Mouse (Mus musculus): ENCODE data around the gene Hmgxb4. TPM values are rescaled to one million over a fixed set of nuclear protein-coding genes. Genes with fewer than 3 reads are reported as not detected.
A peak's percentile ranks its signal among the peaks of the same experiment; 100 is the strongest.
"Not testable (repeated sequence)": the region's sequence is repeated elsewhere in the genome, so short reads cannot be mapped to it uniquely, and the experiment has no call there.

The Hmgxb4 gene
- total RNA-seq (2021): 10 to 100 TPM; 26.4 to 27.9 TPM
- long read RNA-seq, experiment 1, full-length matches to known transcripts: 4 of 10 reads
- long read RNA-seq, experiment 1, partial matches to known transcripts: 0 of 10 reads
- long read RNA-seq, experiment 1, other reads (novel, unspliced or antisense): 6 of 10 reads
- long read RNA-seq, experiment 2, partial matches to known transcripts: 0 of 7 reads
- long read RNA-seq, experiment 2, other reads (novel, unspliced or antisense): 6 of 7 reads

DNA sequence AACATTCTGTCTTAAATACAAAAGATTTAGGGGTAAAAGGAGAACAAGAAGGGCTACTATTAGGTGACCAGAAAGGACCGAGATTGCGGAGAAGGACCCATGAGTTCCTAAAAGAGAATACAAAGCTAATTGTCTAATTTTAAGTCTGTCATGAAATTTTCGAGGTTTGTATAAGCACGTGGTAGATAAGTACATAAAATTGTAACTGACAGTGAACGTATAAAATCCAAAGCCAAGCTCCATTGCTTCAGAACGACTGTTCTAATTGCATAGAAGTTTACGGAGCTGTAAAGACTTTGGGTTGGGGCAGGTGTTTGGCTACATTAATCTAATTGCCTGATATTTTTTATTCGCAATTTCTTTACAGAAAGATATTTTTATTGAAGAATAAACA, at the start of gene Hmgxb4:
TSS of gene Hmgxb4 (plus strand) at position 276 of the 394 bp plus-strand sequence.
- no peak for DNase-seq (ENCODE audit: low spot score in 2 of 2)

DNA sequence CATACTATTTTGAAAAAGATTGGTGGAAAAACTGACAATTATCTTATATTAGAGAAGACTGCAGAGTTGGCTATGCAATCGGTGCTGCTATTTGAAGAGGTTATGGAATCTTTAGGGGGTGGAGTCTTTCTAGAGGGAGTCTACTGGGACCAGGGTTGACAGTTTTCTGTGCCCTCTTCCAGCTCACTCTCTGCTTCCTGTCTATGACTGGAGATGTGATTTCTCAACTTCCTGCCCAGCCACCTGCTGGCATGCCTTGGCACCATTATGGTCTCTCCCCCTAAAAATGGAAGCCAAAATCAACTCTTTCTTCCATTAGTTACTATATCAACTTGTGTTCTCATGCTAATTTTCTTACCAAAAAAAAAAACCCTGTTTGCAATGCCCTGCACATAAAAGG, 43.7 kb upstream of the Hmgxb4 start:
- DNase-seq (ENCODE audit: low spot score in 2 of 2): no peak

DNA sequence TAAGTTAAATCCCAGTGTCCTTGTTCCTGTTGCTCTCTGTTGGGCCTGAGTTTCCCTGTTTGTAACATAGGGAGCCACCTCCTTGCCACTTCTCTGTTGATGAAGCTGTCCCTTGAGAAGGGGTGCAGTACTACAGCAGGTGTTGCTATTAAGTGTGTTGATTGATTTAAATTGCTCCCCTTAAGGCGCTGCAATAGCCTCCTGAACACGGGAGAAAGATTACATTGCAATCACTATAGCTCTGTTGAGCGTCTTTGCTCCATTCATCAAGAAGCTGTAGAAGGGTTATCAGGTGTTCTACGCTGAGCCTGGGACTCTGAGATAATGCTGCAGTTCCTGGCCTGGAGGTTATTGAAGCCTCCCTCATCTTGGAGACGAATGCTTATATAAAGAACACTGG, 29.2 kb upstream of the Hmgxb4 start:
- no peak for DNase-seq (ENCODE audit: low spot score in 2 of 2)

GRCm38 (mm10) chr8:74970286-74970685, 22.9 kb upstream of the Hmgxb4 start:
- DNase-seq (ENCODE audit: low spot score in 2 of 2): not testable (repeated sequence)

DNA sequence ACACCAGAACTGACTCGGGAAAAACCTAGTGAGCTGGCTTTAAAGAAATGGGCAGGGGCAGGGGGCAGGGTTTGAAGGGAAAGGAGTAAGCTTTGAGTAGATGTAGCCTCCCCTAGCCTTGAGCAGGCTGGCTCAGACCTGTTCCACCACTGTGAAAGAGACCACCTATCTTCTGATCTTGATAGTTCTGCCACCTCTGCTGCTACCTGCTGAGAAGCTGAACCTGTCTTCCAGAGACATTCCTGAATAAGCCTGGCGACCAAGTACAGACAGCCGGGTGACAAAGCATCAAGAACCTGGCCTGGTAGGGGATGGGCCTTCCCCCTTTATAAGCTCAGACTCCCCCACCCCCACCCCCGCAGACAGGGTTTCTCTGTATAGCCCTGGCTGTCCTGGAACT, 21.5 kb upstream of the Hmgxb4 start:
- DNase-seq (ENCODE audit: low spot score in 2 of 2): no peak

GRCm38 (mm10) chr8:74972322-74972883, 20.8 kb upstream of the Hmgxb4 start:
- no peak for DNase-seq (ENCODE audit: low spot score in 2 of 2)

DNA sequence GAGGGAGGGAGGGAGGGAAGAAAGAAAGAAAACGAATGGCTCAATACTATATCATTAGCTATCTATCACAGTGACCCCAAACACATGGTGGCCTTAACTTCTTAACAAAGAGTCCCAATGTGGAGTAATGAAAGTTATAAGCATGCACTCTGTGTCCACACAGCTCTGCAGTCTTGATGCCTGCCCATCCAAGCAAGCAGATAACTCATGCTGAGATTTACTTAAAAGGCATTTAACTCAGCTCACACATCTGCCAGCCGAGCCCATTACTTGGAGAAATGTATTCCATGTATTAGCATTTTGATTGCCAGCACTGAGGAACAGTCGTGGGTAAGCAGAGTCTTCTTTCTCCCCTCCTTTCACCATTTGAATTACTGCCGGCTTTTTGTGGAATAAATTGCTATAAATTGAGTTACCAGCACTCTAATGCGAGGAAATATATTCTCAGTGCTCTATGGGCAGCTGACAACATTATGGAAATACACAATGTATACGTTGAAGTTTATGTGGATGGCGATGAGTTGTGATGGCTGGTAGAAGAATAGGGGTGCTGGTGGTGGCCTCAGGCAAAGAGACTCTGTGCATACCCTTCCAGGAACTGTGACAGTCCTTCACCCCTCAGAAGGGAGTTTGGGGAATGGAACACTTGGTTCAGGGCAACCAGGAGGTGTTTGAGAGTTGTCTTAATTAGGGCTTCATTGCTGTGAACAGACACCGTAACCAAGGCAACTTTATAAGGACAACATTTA, 19.9 kb upstream of the Hmgxb4 start:
- no peak for DNase-seq (ENCODE audit: low spot score in 2 of 2)

DNA sequence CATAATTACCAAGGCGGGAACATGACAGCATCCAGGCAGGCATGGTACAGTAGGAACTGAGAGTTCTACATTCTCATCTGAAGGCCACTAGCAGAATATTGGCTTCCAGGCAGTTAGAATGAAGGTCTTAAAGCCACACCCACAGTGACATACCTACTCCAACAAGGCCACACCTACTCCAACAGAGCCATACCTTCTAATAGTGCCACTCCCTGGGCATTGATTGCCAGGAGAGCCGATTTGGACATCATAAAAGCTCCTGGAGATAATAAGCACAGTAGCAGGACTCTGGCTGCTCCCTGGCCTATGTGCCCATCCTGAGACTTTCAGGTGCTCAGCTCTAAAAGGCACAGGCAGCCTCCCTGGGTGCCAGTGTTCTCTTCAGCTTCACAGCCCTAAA, 19.3 kb upstream of the Hmgxb4 start:
- DNase-seq (ENCODE audit: low spot score in 2 of 2): no peak

- DNase-seq (ENCODE audit: low spot score in 2 of 2): no peak
These were observed 15.7 kb upstream of the Hmgxb4 start for GRCm38 (mm10) chr8:74977427-74977826.

DNA sequence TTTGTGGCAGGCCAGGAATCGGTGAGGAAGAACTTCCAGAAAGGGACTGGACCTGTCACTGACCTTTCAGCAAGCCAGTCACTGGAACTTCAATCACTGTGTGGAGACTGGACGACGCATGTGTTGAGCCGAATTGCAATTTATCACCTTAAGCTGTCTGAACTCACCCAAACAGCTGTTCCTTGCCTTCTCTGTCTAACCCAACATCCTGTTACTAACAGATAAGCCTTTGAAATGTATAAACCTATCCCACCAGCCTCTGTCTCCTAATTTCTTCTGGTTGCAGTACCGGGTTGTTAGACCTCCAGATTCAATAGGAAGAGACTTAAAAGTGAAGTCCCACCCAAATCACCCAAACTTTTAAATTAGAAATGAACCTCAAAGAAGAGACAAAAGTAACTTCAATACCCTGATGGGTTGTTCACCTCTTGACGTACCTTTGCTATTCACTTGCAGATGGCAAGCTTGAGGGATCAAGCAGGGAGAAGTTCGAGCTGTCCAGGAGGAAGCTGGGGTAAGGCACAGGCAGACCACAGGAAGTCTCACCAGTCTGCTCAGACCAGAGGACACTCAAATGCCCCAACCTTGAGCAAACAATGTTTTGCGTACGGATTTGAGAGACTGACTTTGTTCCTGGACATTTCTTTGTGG, 13.0 kb upstream of the Hmgxb4 start:
- DNase-seq (ENCODE audit: low spot score in 2 of 2): no peak

GRCm38 (mm10) chr8:74980711-74981062, 12.5 kb upstream of the Hmgxb4 start:
- DNase-seq (ENCODE audit: low spot score in 2 of 2): peak; percentile 62 to 65

- DNase-seq (ENCODE audit: low spot score in 2 of 2): no peak
These were observed 11.3 kb upstream of the Hmgxb4 start for GRCm38 (mm10) chr8:74981809-74982208.

GRCm38 (mm10) chr8:74987436-74987835, 5.7 kb upstream of the Hmgxb4 start:
- no peak for DNase-seq (ENCODE audit: low spot score in 2 of 2)

DNA sequence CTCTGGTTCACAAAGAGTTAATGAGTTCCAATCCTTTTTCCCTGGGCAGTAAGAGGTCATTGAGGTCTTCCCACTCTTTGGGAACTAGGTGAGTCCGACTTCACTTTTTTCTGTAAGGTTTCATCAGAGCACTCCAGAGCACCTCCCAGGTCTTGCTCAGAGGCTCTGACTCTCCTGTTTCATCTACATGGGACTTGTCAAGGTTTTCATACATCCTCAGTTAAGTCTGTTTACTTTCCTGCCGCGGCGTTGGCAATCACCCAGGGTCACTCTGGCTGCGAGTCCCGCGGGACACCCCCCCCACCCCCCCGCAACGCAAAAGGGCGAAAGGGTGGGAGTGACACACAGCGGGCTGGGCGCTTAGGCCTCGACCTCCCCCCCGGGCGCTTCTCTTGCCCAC, 3.1 kb upstream of the Hmgxb4 start:
- no peak for DNase-seq (ENCODE audit: low spot score in 2 of 2)

DNA sequence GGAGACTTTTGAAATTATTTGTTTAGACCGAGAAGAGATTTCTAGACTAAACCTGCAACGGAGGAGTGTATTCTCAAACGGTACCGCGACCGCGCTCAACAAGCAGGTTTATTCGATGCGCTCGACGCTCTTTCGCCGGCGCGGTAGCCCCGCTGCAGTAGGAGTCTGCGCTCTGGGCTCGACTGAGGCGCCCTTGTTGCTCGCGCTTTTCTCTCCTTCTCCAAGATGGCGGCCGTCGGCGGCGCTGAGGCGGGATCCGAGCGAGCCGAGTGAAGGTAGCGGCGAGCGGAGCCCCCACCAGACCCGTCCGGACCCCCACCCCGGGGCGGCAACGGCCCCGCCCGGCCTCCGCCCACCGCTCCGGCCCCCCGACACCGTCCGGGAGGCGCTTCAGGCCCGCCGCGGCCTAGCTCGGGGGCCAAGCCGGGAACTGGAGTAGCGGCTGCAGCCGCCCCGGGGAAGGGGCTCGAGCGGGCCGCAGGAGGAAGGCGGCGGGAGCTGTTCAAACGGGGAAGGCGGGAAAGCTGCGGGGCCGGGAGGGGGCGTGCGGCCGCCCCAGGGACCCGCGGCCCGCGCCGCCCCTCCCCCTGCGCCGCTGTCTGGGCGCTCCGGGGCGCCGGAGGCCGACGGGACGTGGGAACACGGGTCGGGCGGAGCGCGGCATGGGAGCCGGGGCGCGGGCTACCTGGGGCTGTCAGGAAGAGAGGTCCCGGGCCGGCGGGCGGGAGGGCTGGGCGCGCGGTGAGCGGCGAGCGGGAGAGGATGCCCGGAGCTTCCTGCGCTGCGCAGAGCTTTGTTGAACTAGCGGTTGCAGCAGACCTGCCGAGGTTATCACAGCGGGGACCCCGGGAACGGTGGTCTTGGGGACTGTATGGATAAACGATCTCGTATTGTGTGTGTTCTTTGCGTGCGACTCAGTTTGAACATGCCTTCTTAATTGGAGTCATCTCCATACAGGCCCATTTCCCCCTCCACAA, 607 bp downstream of the Hmgxb4 start:
- peak; percentile 84 to 85 for DNase-seq (ENCODE audit: low spot score in 2 of 2)

DNA sequence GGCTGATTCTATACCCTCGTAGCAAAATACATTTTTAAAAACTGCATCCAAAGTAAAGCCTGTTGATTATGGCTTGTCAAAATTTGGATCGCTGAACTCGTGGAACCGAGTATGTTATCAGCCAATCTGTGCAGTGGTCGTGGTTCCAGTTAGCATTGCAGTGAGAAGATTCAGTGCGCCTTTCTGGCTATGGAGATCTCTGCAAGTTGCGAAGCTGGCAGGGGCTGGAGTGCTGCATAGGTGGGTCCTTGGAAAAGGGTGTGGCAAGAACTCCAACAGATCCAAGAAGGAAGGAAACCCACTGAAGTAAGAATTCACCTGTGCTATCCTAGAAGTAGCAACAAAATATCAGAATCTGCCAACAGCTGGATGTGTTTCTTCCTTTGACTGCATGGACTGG, 1.4 kb downstream of the Hmgxb4 start:
- peak in 1 of 2 experiments; percentile 6 for DNase-seq (ENCODE audit: low spot score in 2 of 2)

GRCm38 (mm10) chr8:75000431-75000830, 7.3 kb downstream of the Hmgxb4 start:
- DNase-seq (ENCODE audit: low spot score in 2 of 2): no peak

- DNase-seq (ENCODE audit: low spot score in 2 of 2): no peak
These were observed 15.7 kb downstream of the Hmgxb4 start for GRCm38 (mm10) chr8:75008826-75009225.

- DNase-seq (ENCODE audit: low spot score in 2 of 2): no peak
These were observed 20.4 kb downstream of the Hmgxb4 start for GRCm38 (mm10) chr8:75013557-75013956.

- DNase-seq (ENCODE audit: low spot score in 2 of 2): no peak
These were observed 20.8 kb downstream of the Hmgxb4 start for GRCm38 (mm10) chr8:75013964-75014363.

DNA sequence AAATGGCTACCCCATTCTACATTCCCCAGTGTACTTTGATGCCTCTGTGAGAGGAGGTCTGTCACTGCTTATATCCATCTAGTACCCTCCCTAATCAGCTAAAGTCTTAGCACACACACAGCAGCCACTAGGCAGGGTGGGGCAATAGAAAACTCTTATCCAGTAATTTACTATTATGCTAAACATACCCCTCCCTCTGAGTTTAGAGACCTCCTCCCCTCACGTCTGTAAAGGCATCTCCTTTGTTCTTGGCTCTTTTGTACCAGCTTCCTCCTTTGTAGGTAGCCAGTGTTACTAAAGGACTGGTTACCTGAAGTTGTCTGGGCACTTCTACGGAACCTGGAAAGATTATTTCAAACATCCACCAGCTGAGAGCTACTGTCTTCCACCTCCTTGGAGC, 22.8 kb downstream of the Hmgxb4 start:
- no peak for DNase-seq (ENCODE audit: low spot score in 2 of 2)
